Mouse (Mus musculus): ENCODE data around the gene Klrk1. TPM values are rescaled to one million over a fixed set of nuclear protein-coding genes. Genes with fewer than 3 reads are reported as not detected.
"Not testable (repeated sequence)": the region's sequence is repeated elsewhere in the genome, so short reads cannot be mapped to it uniquely, and the experiment has no call there.

Klrk1 gene
- 1 to 10 TPM in 1 of 3 experiments, under 1 TPM in 1, not detected in 1; 0.71 to 3.1 TPM for polyA plus RNA-seq (2017; shearing (Covaris generic))

- ATAC-seq = no peak
Measured at GRCm38 (mm10) chr6:129623735-129624134, at the start of gene Klrk1. Klrk1 (minus strand) TSS chr6:129623864.

GRCm38 (mm10) chr6:129661301-129661700 is 37.6 kb upstream of the Klrk1 start:
- not testable (repeated sequence) for ATAC-seq

- not testable (repeated sequence) for ATAC-seq
Measured at GRCm38 (mm10) chr6:129660589-129660988, 36.9 kb upstream of the Klrk1 start, which contains the start of gene Klrc2. Klrc2 (minus strand) TSS chr6:129660689.

GRCm38 (mm10) chr6:129644054-129644453 is 20.4 kb upstream of the Klrk1 start:
- ATAC-seq = not testable (repeated sequence)

GRCm38 (mm10) chr6:129643237-129643636 is 19.6 kb upstream of the Klrk1 start, which contains the start of gene Klrc3:
Klrc3 (minus strand) TSS chr6:129643337.
- not testable (repeated sequence) for ATAC-seq

GRCm38 (mm10) chr6:129631046-129631445 is 7.4 kb upstream of the Klrk1 start:
- not testable (repeated sequence) for ATAC-seq

- peak; percentile 54 for ATAC-seq
Measured at GRCm38 (mm10) chr6:129608372-129608771, 15.3 kb downstream of the Klrk1 start.

- no peak for ATAC-seq
Measured at GRCm38 (mm10) chr6:129591508-129591907, 32.2 kb downstream of the Klrk1 start, which contains the start of gene Klrd1. Klrd1 (plus strand) TSS chr6:129591782.

GRCm38 (mm10) chr6:129583014-129583413 is 40.6 kb downstream of the Klrk1 start:
- no peak for ATAC-seq

GRCm38 (mm10) chr6:129581896-129582295 is 41.8 kb downstream of the Klrk1 start:
- ATAC-seq = no peak

- no peak for ATAC-seq
Measured at GRCm38 (mm10) chr6:129581274-129581673, 42.4 kb downstream of the Klrk1 start.

- ATAC-seq = no peak
Measured at GRCm38 (mm10) chr6:129577605-129578004, 46.1 kb downstream of the Klrk1 start, which contains the start of gene Klre1. Klre1 (plus strand) TSS chr6:129577905.

- no peak for ATAC-seq
Measured at GRCm38 (mm10) chr6:129575315-129575714, 48.3 kb downstream of the Klrk1 start.

GRCm38 (mm10) chr6:129565257-129565656 is 58.4 kb downstream of the Klrk1 start:
- no peak for ATAC-seq

Other genes starting within 250 kb of the Klrk1 start
- gene Clec12b, start 238.0 kb downstream of the Klrk1 start, polyA plus RNA-seq (2017; shearing (Covaris generic)) = not detected
- under 1 TPM in 1 of 3 experiments, not detected in 2; 0.26 TPM for gene Clec1b, start 226.6 kb downstream of the Klrk1 start, polyA plus RNA-seq (2017; shearing (Covaris generic))
- not detected for gene Clec9a, start 215.0 kb downstream of the Klrk1 start, polyA plus RNA-seq (2017; shearing (Covaris generic))
- gene Clec1a, start 171.9 kb downstream of the Klrk1 start, polyA plus RNA-seq (2017; shearing (Covaris generic)) = not detected
- under 1 TPM in 1 of 3 experiments, not detected in 2; 0.25 TPM for gene Olr1, start 116.7 kb downstream of the Klrk1 start, polyA plus RNA-seq (2017; shearing (Covaris generic))
- not detected for gene Tmem52b, start 111.3 kb downstream of the Klrk1 start, polyA plus RNA-seq (2017; shearing (Covaris generic))
- gene Gabarapl1, start 90.7 kb downstream of the Klrk1 start, polyA plus RNA-seq (2017; shearing (Covaris generic)) = 10 to 100 TPM in 1 of 3 experiments, 1 to 10 TPM in 2; 8.0 to 10.5 (median 8.1) TPM
- under 1 TPM in 1 of 3 experiments, not detected in 2; 0.23 TPM for gene Klre1, start 46.0 kb downstream of the Klrk1 start, polyA plus RNA-seq (2017; shearing (Covaris generic))
- 1 to 10 TPM in 1 of 3 experiments, under 1 TPM in 1, not detected in 1; 0.66 to 7.8 TPM for gene Klrd1, start 32.1 kb downstream of the Klrk1 start, polyA plus RNA-seq (2017; shearing (Covaris generic))
- gene Klrc3, start 19.5 kb upstream of the Klrk1 start, polyA plus RNA-seq (2017; shearing (Covaris generic)) = not detected
- gene Klrc2, start 36.8 kb upstream of the Klrk1 start, polyA plus RNA-seq (2017; shearing (Covaris generic)) = under 1 TPM in 1 of 3 experiments, not detected in 2; 0.39 TPM
- 1 to 10 TPM in 1 of 3 experiments, not detected in 2; 4.8 TPM for gene Klrc1, start 55.1 kb upstream of the Klrk1 start, polyA plus RNA-seq (2017; shearing (Covaris generic))
- gene Klri1, start 93.3 kb upstream of the Klrk1 start, polyA plus RNA-seq (2017; shearing (Covaris generic)) = under 1 TPM in 1 of 3 experiments, not detected in 2; 0.73 TPM
- gene Klri2, start 116.6 kb upstream of the Klrk1 start, polyA plus RNA-seq (2017; shearing (Covaris generic)) = not detected
- gene Gm156, start 160.4 kb upstream of the Klrk1 start, polyA plus RNA-seq (2017; shearing (Covaris generic)) = not detected
- gene Gm17631, start 238.8 kb upstream of the Klrk1 start, polyA plus RNA-seq (2017; shearing (Covaris generic)) = not detected